Comparison of ENCODE assay signal across 13 mouse cellular contexts in genomic region chr17:46408478-46408877, GRCm38 (mm10). TPM values are rescaled to one million over a fixed set of nuclear protein-coding genes. Genes with fewer than 3 reads are reported as not detected.
DNase-seq lines count a peak whose midpoint lies in the region; ATAC-seq and TF ChIP-seq lines count a peak whose summit lies in the region.
"Had no signal": no experiment of that assay in that cellular context is flagged by ENCODE, and none has a peak within 500 bp of the region (broad histone marks: within the 10 kb centered on the region; RNA-seq: fewer than 3 reads in every experiment).

No protein-coding gene starts in this region.

- no peak for TF ChIP-seq EP300 in stomach, postnatal 0 days (optimal IDR thresholded peaks at IDR 0.05)

- no peak overlapping the region for H3K27ac ChIP-seq in hindbrain, embryonic 14.5 days
- no peak overlapping the region for H3K27ac ChIP-seq in hindbrain, embryonic 10.5 days
- H3K27ac ChIP-seq in midbrain, embryonic 14.5 days (replicated peaks; ENCODE audit: low read depth, low read length) = no peak overlapping the region
- no peak overlapping the region for H3K27ac ChIP-seq in midbrain, embryonic 16.5 days (ENCODE audit: low read length)
- H3K27ac ChIP-seq in bone marrow, adult 2 months (ENCODE audit: control insufficient read depth, insufficient read depth, low read depth, low read length, poor library complexity) = no peak overlapping the region
- no peak overlapping the region for H3K27ac ChIP-seq in stomach, postnatal 0 days (replicated peaks)
- no peak overlapping the region for H3K27ac ChIP-seq in kidney, embryonic 15.5 days

- DNase-seq in hindbrain, embryonic 14.5 days (ENCODE audit: low spot score) = peak; percentile 62
- DNase-seq in hindbrain, embryonic 10.5 days (ENCODE audit: low spot score) = no peak
- peak; percentile 58 for DNase-seq in midbrain, embryonic 14.5 days
- no peak for DNase-seq in stomach, postnatal 0 days (ENCODE audit: low spot score)
- no peak for DNase-seq in cerebellum, adult 9-11 months
- DNase-seq: thymus, adult 18-20 months had no signal

- no peak for TF ChIP-seq POLR2A in bone marrow, adult 2 months (IDR thresholded peaks at IDR 0.05; ENCODE audit: borderline replicate concordance, control insufficient read depth, low read depth, low read length)

- H3K27me3 ChIP-seq in hindbrain, embryonic 14.5 days (ENCODE audit: control insufficient read depth, insufficient read depth, low read length) = no peaks in the 10 kb centered on the region
- no peaks in the 10 kb centered on the region for H3K27me3 ChIP-seq in hindbrain, embryonic 10.5 days (ENCODE audit: insufficient read depth, poor library complexity, severe bottlenecking)
- no peaks in the 10 kb centered on the region for H3K27me3 ChIP-seq in midbrain, embryonic 14.5 days (ENCODE audit: control insufficient read depth, insufficient read depth, low read length)
- no peaks in the 10 kb centered on the region for H3K27me3 ChIP-seq in midbrain, embryonic 16.5 days (ENCODE audit: control insufficient read depth, insufficient read depth, low read depth, low read length)
- H3K27me3 ChIP-seq in stomach, postnatal 0 days (ENCODE audit: control insufficient read depth, insufficient read depth, low read length) = no peaks in the 10 kb centered on the region
- no peaks in the 10 kb centered on the region for H3K27me3 ChIP-seq in kidney, embryonic 15.5 days
- H3K27me3 ChIP-seq: heart, embryonic 12.5 days had no signal

- H3K9me3 ChIP-seq in hindbrain, embryonic 14.5 days (ENCODE audit: control insufficient read depth, low read length) = no peaks in the 10 kb centered on the region
- no peaks in the 10 kb centered on the region for H3K9me3 ChIP-seq in hindbrain, embryonic 10.5 days
- H3K9me3 ChIP-seq in midbrain, embryonic 14.5 days (ENCODE audit: control insufficient read depth, low read length) = no peaks in the 10 kb centered on the region
- H3K9me3 ChIP-seq in midbrain, embryonic 16.5 days (replicated peaks; ENCODE audit: control insufficient read depth, low read length, poor library complexity, severe bottlenecking) = no peaks in the 10 kb centered on the region
- H3K9me3 ChIP-seq in stomach, postnatal 0 days (ENCODE audit: control insufficient read depth, low read length) = no peaks in the 10 kb centered on the region
- no peaks in the 10 kb centered on the region for H3K9me3 ChIP-seq in kidney, embryonic 15.5 days (replicated peaks)
- H3K9me3 ChIP-seq: heart, embryonic 12.5 days had no signal

- no peak overlapping the region for H3K9ac ChIP-seq in hindbrain, embryonic 14.5 days
- H3K9ac ChIP-seq in midbrain, embryonic 14.5 days (replicated peaks; ENCODE audit: low read length) = no peak overlapping the region
- no peak overlapping the region for H3K9ac ChIP-seq in midbrain, embryonic 16.5 days (ENCODE audit: low read depth, low read length)
- no peak overlapping the region for H3K9ac ChIP-seq in stomach, postnatal 0 days (ENCODE audit: low read length)
- no peak overlapping the region for H3K9ac ChIP-seq in kidney, embryonic 15.5 days
- H3K9ac ChIP-seq: heart, embryonic 12.5 days had no signal

- 0 out of 2 replicates have a peak, but pooled peaks have one; percentile 7 for TF ChIP-seq CTCF in bone marrow, adult 2 months (IDR thresholded peaks at IDR 0.05; ENCODE audit: control insufficient read depth, insufficient read depth, low read length)
- peak; percentile 64 for TF ChIP-seq CTCF in stomach, postnatal 0 days (IDR thresholded peaks at IDR 0.05; ENCODE audit: low read depth)

- 23% methylated on average over 3 of the region's 3 CpGs for whole genome bisulfite sequencing in hindbrain, embryonic 14.5 days
- WGBS in hindbrain, embryonic 10.5 days = 36% methylated on average over 3 of the region's 3 CpGs
- WGBS in midbrain, embryonic 14.5 days = 31% methylated on average over 3 of the region's 3 CpGs
- WGBS in midbrain, embryonic 16.5 days = 26% methylated on average over 3 of the region's 3 CpGs
- 36% methylated on average over 3 of the region's 3 CpGs for WGBS in bone marrow, adult 2 months
- 33% methylated on average over 3 of the region's 3 CpGs for WGBS in stomach, postnatal 0 days
- 46% methylated on average over 3 of the region's 3 CpGs for WGBS in kidney, embryonic 15.5 days

- no peak overlapping the region for H3K4me3 ChIP-seq in hindbrain, embryonic 14.5 days (replicated peaks; ENCODE audit: low read length)
- H3K4me3 ChIP-seq in hindbrain, embryonic 10.5 days = no peak overlapping the region
- no peak overlapping the region for H3K4me3 ChIP-seq in midbrain, embryonic 14.5 days (replicated peaks; ENCODE audit: low read depth, low read length)
- H3K4me3 ChIP-seq in midbrain, embryonic 16.5 days (ENCODE audit: low read depth, low read length) = no peak overlapping the region
- H3K4me3 ChIP-seq in bone marrow, adult 2 months (replicated peaks; ENCODE audit: control insufficient read depth, low read depth, low read length) = no peak overlapping the region
- H3K4me3 ChIP-seq in stomach, postnatal 0 days (ENCODE audit: low read depth, low read length) = no peak overlapping the region
- H3K4me3 ChIP-seq in kidney, embryonic 15.5 days (replicated peaks) = no peak overlapping the region
- H3K4me3 ChIP-seq: heart, embryonic 12.5 days had no signal

- H3K4me1 ChIP-seq in hindbrain, embryonic 14.5 days (replicated peaks; ENCODE audit: control insufficient read depth, insufficient read depth, low read length) = no peaks in the 10 kb centered on the region
- H3K4me1 ChIP-seq in hindbrain, embryonic 10.5 days (replicated peaks) = no peaks in the 10 kb centered on the region
- H3K4me1 ChIP-seq in midbrain, embryonic 14.5 days (ENCODE audit: control insufficient read depth, insufficient read depth, low read length) = no peaks in the 10 kb centered on the region
- no peaks in the 10 kb centered on the region for H3K4me1 ChIP-seq in midbrain, embryonic 16.5 days (ENCODE audit: control insufficient read depth, insufficient read depth, low read length)
- no peaks in the 10 kb centered on the region for H3K4me1 ChIP-seq in bone marrow, adult 2 months (ENCODE audit: control insufficient read depth, insufficient read depth, low read length)
- H3K4me1 ChIP-seq in stomach, postnatal 0 days (replicated peaks; ENCODE audit: control insufficient read depth, insufficient read depth) = no peaks in the 10 kb centered on the region
- no peaks in the 10 kb centered on the region for H3K4me1 ChIP-seq in kidney, embryonic 15.5 days
- H3K4me1 ChIP-seq: heart, embryonic 12.5 days had no signal

- H3K4me2 ChIP-seq in hindbrain, embryonic 14.5 days (replicated peaks) = no peak overlapping the region
- no peak overlapping the region for H3K4me2 ChIP-seq in midbrain, embryonic 14.5 days (ENCODE audit: low read length)
- H3K4me2 ChIP-seq in midbrain, embryonic 16.5 days (ENCODE audit: low read length) = no peak overlapping the region
- H3K4me2 ChIP-seq in stomach, postnatal 0 days (replicated peaks; ENCODE audit: low read depth) = no peak overlapping the region
- H3K4me2 ChIP-seq in kidney, embryonic 15.5 days = no peak overlapping the region
- H3K4me2 ChIP-seq: heart, embryonic 12.5 days had no signal

- ATAC-seq in hindbrain, embryonic 14.5 days (ENCODE audit: low FRiP score) = no peak
- ATAC-seq in midbrain, embryonic 14.5 days (ENCODE audit: low FRiP score, low TSS enrichment) = no peak
- ATAC-seq in midbrain, embryonic 16.5 days = no peak
- ATAC-seq in stomach, postnatal 0 days (ENCODE audit: low FRiP score, low TSS enrichment) = no peak
- no peak for ATAC-seq in kidney, embryonic 15.5 days (replicated peaks; ENCODE audit: low FRiP score)

- peaks cover 92% of the 10 kb centered on the region for H3K36me3 ChIP-seq in hindbrain, embryonic 14.5 days (replicated peaks; ENCODE audit: control insufficient read depth, insufficient read depth)
- H3K36me3 ChIP-seq in hindbrain, embryonic 10.5 days = peaks cover 85% of the 10 kb centered on the region
- peaks cover 88% of the 10 kb centered on the region for H3K36me3 ChIP-seq in midbrain, embryonic 14.5 days (ENCODE audit: control insufficient read depth, insufficient read depth, low read length)
- H3K36me3 ChIP-seq in midbrain, embryonic 16.5 days (ENCODE audit: control insufficient read depth, insufficient read depth, low read length) = peaks cover 45% of the 10 kb centered on the region
- H3K36me3 ChIP-seq in stomach, postnatal 0 days (ENCODE audit: control insufficient read depth, insufficient read depth, low read length) = peaks cover 35% of the 10 kb centered on the region
- H3K36me3 ChIP-seq in kidney, embryonic 15.5 days = peaks cover 86% of the 10 kb centered on the region

RNA-seq across cellular contexts. Expression of gene Crip3, which starts 20.2 kb away (rescaled TPM):
- polyA plus RNA-seq in hindbrain, embryonic 14.5 days (2014; fragmentation: Nextera tagmentation; extraction: Ambion mirVana) = 1.4 and 2.2 TPM in 2 replicates
- polyA plus RNA-seq in hindbrain, embryonic 10.5 days (2016; fragmentation: Nextera tagmentation; extraction: Ambion mirVana) = 0.50 and 0.64 TPM in 2 replicates
- 1.00 and 4.2 TPM in 2 replicates for polyA plus RNA-seq in midbrain, embryonic 14.5 days (2014; fragmentation: Nextera tagmentation; extraction: Ambion mirVana)
- 3.0 and 3.6 TPM in 2 replicates for polyA plus RNA-seq in midbrain, embryonic 16.5 days (2015; fragmentation: Nextera tagmentation; extraction: Ambion mirVana)
- polyA plus RNA-seq in bone marrow, adult 2 months (2011; ENCODE audit: insufficient read depth, insufficient read length, low replicate concordance, missing spikeins) = 2.7 TPM in 1 of 2 replicates, not detected in the other
- 0.23 and 0.24 TPM in 2 replicates for polyA plus RNA-seq in stomach, postnatal 0 days (2015; fragmentation: Nextera tagmentation; extraction: Ambion mirVana)
- 0.51 and 0.64 TPM in 2 replicates for polyA plus RNA-seq in kidney, embryonic 15.5 days (2015; fragmentation: Nextera tagmentation; extraction: Ambion mirVana)
- polyA plus RNA-seq: small intestine, adult 2 months had no signal

RNA-seq across cellular contexts. Expression of gene Zfp318, which starts 24.9 kb away (rescaled TPM):
- 29.7 and 31.5 TPM in 2 replicates for polyA plus RNA-seq in hindbrain, embryonic 14.5 days (2014; fragmentation: Nextera tagmentation; extraction: Ambion mirVana)
- 10.5 and 12.6 TPM in 2 replicates for polyA plus RNA-seq in hindbrain, embryonic 10.5 days (2016; fragmentation: Nextera tagmentation; extraction: Ambion mirVana)
- 26.2 and 28.0 TPM in 2 replicates for polyA plus RNA-seq in midbrain, embryonic 14.5 days (2014; fragmentation: Nextera tagmentation; extraction: Ambion mirVana)
- polyA plus RNA-seq in midbrain, embryonic 16.5 days (2015; fragmentation: Nextera tagmentation; extraction: Ambion mirVana) = 15.2 and 17.5 TPM in 2 replicates
- polyA plus RNA-seq in bone marrow, adult 2 months (2011; ENCODE audit: insufficient read depth, insufficient read length, low replicate concordance, missing spikeins) = 14.0 and 16.1 TPM in 2 replicates
- polyA plus RNA-seq in stomach, postnatal 0 days (2015; fragmentation: Nextera tagmentation; extraction: Ambion mirVana) = 2.9 and 3.5 TPM in 2 replicates
- polyA plus RNA-seq in kidney, embryonic 15.5 days (2015; fragmentation: Nextera tagmentation; extraction: Ambion mirVana) = 9.9 and 10.3 TPM in 2 replicates

RNA-seq across cellular contexts. Expression of gene Slc22a7, which starts 29.8 kb away (rescaled TPM):
- polyA plus RNA-seq in hindbrain, embryonic 14.5 days (2014; fragmentation: Nextera tagmentation; extraction: Ambion mirVana) = not detected in 2 replicates
- not detected in 2 replicates for polyA plus RNA-seq in hindbrain, embryonic 10.5 days (2016; fragmentation: Nextera tagmentation; extraction: Ambion mirVana)
- not detected in 2 replicates for polyA plus RNA-seq in midbrain, embryonic 14.5 days (2014; fragmentation: Nextera tagmentation; extraction: Ambion mirVana)
- not detected in 2 replicates for polyA plus RNA-seq in midbrain, embryonic 16.5 days (2015; fragmentation: Nextera tagmentation; extraction: Ambion mirVana)
- 0.75 TPM in 1 of 2 replicates, not detected in the other for polyA plus RNA-seq in bone marrow, adult 2 months (2011; ENCODE audit: insufficient read depth, insufficient read length, low replicate concordance, missing spikeins)
- not detected in 2 replicates for polyA plus RNA-seq in stomach, postnatal 0 days (2015; fragmentation: Nextera tagmentation; extraction: Ambion mirVana)
- not detected in 2 replicates for polyA plus RNA-seq in kidney, embryonic 15.5 days (2015; fragmentation: Nextera tagmentation; extraction: Ambion mirVana)
- polyA plus RNA-seq: embryonic facial prominence, embryonic 14.5 days; heart, embryonic 12.5 days; limb, embryonic 14.5 days; small intestine, adult 2 months had no signal

Comparison
In these comparisons a context has a peak if more than half of its experiments do, and no peak if none do; other contexts are left out.
1. DNase-seq: peak in hindbrain, embryonic 14.5 days (single experiment) and midbrain, embryonic 14.5 days (single experiment); none in hindbrain, embryonic 10.5 days (single experiment), stomach, postnatal 0 days (single experiment) and cerebellum, adult 9-11 months (single experiment).